Mouse (Mus musculus): ENCODE measurements around the gene Nrgn.

Gene Nrgn

DNA sequence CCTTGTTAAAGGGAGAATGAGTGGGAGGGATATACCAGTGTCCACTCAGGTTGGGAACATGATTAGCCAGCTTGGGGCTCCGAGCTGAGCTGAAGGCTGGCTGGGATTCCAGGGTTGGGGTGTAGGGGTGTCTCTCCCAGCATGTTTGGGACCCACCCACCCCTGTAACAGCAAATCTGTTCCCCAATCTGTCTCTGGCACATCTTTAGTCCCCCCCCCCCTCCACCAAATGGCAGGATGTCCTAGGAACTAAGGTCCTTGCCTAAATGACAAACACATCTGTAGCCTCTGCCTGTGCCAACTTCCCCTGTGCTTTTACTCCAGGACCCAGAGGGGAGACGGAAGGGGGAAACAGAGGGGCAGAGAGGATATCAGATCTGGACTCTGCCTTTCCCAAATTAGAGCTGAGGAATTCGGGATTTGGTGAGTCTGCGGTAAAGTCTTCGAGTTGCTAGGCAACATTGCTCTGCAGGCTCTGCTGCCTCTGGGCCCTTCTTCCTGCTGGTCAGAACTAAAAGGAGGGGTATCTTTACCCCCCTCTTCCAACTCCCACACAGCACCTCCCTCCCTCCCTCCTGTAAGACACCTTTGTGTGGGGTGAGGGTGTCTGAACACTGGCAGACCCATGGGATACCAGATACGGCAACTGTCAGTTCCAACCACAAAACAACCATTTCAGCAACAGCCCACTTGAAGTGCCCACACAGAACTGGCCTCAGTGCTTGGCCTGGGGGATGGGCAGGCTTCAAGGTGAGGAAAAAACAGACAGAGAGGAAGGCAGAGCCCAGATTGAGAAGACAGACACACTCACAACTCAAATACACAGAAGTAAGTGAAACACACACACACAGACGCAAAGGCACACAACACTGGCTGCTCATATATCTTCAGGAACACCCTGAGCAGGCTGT, 2.4 kb upstream of the Nrgn start, which contains the start of gene Siae:
TSS of gene Siae (plus strand) at position 861 of the 911 bp plus-strand sequence.
- no peak for DNase-seq (ENCODE audit: low read depth, low spot score)

GRCm38 (mm10) chr9:37554279-37554678, 1.6 kb upstream of the Nrgn start:
- DNase-seq (ENCODE audit: low read depth, low spot score): no peak

- DNase-seq (ENCODE audit: low read depth, low spot score): no peak
Observed at GRCm38 (mm10) chr9:37551751-37552531, 763 bp downstream of the Nrgn start.

DNA sequence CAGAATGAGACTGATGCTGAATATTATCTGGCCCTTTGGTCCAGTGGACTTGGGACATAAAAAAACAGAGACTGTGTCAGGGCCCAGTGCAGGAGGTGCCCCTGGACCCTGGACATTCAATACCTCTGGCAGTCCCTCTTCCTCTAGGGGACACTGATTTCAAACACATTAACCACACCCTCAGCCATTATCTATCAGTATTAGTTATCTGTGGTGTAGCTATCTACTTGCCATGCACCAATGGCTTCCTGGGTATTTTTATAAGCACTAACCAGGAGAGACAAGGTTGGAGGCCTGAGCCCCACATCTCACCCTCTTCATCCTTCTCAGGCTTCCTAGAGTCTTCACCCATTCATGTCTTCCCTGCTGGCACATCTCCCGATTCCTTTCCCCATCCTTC, 2.3 kb downstream of the Nrgn start:
- no peak for DNase-seq (ENCODE audit: low read depth, low spot score)

DNA sequence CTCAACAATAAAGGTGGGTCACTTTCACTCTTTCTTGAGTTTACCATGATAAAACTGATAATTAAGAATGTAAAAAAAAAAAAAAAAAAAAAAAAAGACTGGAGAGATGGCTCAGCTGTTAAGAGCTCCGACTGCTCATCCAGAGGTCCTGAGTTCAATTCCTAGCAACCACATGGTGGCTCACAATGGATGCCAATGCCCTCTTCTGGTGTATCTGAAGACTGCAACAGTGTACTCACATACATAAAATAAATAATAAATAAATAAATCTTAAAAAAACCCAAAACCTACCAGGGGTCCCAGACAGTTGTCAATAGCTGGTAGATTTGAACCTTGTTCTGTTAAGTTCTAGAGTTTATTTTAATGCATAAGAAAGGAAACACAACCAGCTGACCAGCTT, 5.8 kb downstream of the Nrgn start:
- DNase-seq (ENCODE audit: low read depth, low spot score): no peak

DNA sequence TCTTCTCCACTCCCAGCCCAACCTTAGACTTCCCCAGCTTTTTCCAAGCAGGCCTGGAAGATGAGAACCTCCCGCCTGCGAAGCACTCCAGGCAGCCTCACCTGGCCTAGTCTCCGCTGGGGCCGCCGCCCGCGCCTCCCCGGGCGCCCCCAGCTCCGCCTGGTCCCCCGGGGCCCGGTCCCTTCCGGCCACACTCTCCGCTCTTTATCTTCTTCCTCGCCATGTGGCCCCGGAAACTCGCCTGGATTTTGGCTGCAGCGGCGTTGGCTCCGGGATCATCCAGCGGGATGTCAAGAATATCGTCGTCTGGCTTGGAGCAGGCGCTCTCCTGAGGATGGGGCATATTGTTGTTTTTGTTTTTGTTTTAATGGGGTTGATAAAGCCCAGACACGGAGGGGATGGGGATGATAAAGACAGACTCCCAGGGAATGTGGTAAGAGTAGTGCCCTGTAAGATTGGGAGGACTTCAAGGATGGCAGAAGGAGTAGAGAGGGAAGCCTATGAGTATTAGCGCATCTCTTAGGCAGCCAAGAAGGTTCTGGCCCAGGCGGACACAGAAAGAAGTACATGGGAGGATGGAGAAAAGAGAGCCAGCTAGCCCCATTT, 6.8 kb downstream of the Nrgn start:
- no peak for DNase-seq (ENCODE audit: low read depth, low spot score)

- no peak for DNase-seq (ENCODE audit: low read depth, low spot score)
Observed at GRCm38 (mm10) chr9:37545166-37545610, 7.5 kb downstream of the Nrgn start.

DNA sequence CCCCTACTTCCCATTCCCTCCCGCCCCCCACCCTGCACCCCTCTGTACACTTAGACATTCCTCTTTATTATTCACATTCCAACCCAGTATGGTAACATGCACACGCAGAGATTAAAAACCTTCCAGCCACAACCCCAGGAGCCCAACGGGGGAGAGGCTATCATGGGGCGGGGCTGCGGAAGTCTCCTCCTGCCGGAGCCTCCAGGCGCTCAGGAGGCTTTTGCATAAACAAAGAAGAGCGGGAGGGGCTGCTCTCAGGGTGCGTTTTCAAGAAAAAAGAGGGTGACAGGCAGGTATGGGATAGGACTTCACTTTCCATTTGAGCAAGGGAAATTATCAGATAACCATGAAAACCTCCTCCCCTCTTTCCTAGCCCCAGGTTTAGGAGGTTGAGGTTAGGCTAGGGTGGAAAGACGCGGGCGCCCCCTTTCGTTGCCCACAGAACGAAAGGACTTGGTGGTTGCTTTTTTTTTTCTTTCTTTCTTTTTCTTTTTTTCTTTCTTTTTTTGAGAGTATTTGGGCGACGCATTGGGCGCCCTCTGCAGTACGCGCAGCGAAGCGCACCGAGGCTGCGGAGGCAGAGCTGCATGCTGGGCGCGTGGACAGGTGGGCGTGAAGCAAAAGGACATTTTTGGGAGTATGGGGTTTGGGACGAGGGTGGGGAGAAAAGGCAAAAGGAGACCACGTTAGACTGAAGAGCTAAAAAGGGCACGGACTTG, 8.1 kb downstream of the Nrgn start:
- DNase-seq (ENCODE audit: low read depth, low spot score): no peak

DNA sequence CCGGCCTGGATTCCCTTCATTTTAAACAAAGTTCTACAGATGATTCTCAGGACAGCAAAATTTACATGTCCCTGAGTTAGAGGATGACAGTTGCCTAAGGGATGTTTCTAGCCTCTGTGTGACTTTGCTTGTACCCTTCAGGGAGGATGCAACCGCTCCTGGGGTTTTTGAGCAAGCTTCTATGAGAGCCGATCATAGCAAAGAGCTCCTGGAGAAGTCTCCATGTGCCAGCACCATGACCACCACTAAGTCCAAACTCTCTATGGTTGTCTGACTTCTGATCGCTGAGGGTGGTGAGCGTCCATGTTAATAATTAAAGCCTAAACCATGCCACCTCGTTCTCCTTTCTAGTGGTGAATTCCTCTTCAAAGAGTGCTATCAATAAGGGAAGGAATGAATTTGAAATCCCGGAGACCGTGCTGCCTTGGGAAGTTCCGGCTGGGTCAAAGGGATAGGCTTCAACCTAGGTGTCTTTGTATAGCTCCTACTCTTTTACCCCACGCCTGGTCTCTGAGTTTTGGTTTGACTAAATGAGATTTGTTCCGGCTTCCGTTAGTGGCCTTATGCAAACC, 8.7 kb downstream of the Nrgn start:
- DNase-seq (ENCODE audit: low read depth, low spot score): no peak

- no peak for DNase-seq (ENCODE audit: low read depth, low spot score)
Observed at GRCm38 (mm10) chr9:37541851-37542642, 10.7 kb downstream of the Nrgn start.

- DNase-seq (ENCODE audit: low read depth, low spot score): no peak
Observed at GRCm38 (mm10) chr9:37540701-37541575, 11.8 kb downstream of the Nrgn start.

DNA sequence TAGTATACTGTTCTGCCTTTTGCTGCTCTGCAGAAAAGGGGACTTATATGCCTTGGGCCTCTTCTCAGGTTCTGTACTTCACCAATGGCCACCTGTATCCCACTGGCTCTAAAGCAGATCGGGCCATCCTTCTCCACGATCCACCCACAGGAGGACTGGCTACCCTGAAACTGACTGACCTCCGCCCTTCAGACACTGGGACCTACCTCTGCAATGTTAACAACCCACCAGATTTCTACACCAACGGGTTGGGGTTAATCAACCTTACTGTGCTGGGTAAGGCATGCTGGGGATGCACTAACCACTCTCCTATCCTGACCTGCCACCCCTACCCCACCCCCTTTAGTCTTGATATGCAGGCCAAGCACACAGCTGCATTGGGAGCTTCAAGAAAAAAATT, 12.5 kb downstream of the Nrgn start:
- no peak for DNase-seq (ENCODE audit: low read depth, low spot score)

DNA sequence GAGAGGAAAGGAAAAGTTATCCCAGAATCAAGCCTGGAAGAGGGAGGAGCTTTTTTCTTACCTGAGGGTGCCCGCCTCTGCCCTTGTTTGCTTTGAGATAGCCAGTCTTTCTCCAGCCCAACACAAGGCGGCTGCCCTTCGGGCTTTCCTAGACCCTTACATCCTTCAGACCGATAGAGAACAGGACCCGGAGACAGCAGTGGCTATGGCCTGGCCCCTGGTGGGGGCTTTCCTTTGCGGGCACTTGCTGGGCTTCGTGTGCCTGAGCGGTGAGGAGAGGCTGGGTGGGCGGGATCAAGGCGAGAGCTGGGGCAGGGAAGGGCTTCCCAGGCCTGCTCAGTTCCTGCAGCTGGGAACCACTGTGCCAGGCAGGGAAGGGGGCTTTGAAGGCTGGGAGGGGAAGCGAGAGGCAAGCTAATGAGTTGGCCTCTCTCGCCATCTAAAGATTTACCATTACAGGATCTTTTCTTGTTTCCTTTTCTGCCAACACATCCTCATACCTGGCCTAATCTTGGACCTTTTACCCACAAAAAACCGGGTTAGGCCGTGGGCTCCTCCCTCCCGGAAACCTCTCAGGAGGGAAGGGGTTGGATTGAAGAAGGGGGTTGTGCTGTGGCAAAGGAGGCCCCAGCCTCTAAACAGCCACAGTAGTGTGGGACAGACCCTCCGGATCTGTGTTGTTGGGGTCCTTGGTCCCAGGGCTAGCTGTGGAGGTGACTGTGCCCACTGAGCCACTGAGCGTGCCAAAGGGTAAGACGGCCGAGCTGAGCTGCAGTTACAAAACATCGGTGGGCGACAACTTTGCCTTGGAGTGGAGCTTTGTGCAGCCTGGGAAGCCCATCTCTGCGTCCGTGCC, 13.3 kb downstream of the Nrgn start, which contains the start of gene Vsig2:
TSS of gene Vsig2 (plus strand) at position 86 of the 856 bp plus-strand sequence.
- no peak for DNase-seq (ENCODE audit: low read depth, low spot score)

GRCm38 (mm10) chr9:37537658-37538250, 14.9 kb downstream of the Nrgn start:
- DNase-seq (ENCODE audit: low read depth, low spot score): no peak

GRCm38 (mm10) chr9:37536851-37537250, 15.9 kb downstream of the Nrgn start:
- no peak for DNase-seq (ENCODE audit: low read depth, low spot score)

DNA sequence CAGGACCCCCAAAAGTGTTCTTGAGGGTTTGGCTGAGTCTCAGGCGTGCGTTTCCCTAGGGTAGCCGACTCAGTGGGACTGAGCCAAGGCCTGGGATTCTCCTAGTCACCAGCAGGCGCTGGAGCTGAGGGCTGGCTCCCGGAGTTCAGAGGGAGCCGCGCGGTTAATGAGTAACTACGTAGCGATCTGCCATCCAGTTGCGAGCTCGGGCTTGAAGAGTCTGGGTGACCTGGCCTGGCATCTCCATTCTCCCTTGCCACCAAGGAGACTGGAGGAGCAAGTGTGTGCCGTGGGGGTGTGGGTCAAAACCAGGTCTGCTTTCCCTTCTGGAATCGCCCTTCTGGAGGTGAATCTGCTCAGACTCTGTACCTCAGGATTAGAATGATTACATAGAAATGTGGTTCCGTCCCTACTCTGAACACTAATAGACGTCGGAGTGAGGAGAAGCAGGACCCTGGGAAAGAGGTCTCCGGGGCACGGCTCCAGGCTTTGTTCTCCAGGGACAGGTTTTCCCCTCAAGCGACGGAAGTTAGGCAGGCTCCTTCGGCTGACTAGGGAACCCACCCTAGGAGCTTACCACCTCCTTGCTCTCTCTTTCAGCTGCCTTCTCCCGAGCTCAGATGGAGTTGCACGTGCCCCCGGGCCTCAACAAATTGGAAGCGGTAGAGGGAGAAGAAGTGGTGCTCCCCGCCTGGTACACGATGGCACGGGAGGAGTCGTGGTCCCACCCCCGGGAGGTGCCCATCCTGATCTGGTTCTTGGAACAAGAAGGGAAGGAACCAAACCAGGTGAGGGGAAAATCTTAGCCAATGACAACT, 21.6 kb downstream of the Nrgn start:
- DNase-seq (ENCODE audit: low read depth, low spot score): no peak

All from brain, embryonic 18.5 days (tissue).